Mouse (Mus musculus): ENCODE results near the gene Slc25a18. TPM values are rescaled to one million over a fixed set of nuclear protein-coding genes. Genes with fewer than 3 reads are reported as not detected.

Gene Slc25a18
- polyA plus RNA-seq, 1 experiment from 2014 or later, result 0.28 TPM

- H3K4me1 ChIP-seq (replicated peaks; ENCODE audit: control insufficient read depth, insufficient read depth, low read length), result peaks cover 3% of the 10 kb centered on the region
- no peaks in the 10 kb centered on the region; the same call in 1 of the 2 replicates for H3K27me3 ChIP-seq (ENCODE audit: control insufficient read depth, insufficient read depth, low read depth, low read length)
- no peaks in the 10 kb centered on the region for H3K36me3 ChIP-seq (ENCODE audit: control insufficient read depth, insufficient read depth, low read length)
- 60% methylated on average over 4 of the region's 4 CpGs for WGBS
- H3K9ac ChIP-seq (ENCODE audit: low read length), result no peak overlapping the region
- H3K9me3 ChIP-seq (ENCODE audit: control insufficient read depth, low read length), result no peaks in the 10 kb centered on the region
- no peak overlapping the region for H3K4me3 ChIP-seq (ENCODE audit: low read length)
- no peak overlapping the region for H3K4me2 ChIP-seq (ENCODE audit: low read depth, low read length)
- ATAC-seq (ENCODE audit: low read depth), result no peak
- H3K27ac ChIP-seq (ENCODE audit: low read length), result no peak overlapping the region
These were observed 58.7 kb downstream of the Slc25a18 start for GRCm38 (mm10) chr6:120832097-120832496.

DNA sequence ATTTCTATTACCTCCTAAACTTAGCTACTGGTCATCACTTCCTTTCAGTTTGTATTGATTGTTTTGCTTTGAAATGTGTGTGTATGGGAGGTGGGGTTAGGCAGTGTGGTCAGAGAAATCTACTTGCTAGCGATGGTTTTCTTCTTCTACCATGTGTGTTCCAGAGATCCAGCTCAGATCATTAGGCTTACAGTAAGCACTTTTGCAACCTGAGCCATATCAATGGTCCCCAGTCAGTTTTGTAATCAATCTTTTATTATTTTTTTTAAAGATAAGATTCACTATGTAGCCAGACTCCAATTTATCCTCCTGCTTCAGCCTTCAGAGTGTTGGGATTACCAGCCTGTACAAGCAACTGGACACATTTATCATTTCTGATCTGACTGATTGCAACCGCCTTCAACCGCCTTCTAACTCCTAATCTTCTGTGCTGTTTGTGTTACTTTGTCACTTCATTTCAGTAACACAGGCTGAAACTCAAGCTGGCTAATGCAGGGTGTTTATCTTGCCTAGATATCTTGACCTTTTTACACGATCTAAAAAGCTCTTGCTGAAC lies 61.5 kb downstream of the Slc25a18 start:
- Histone ChIP-seq H3K27me3 (ENCODE audit: control insufficient read depth, insufficient read depth, low read depth, low read length) (no peaks in the 10 kb centered on the region), H3K9me3 (ENCODE audit: control insufficient read depth, low read length) (no peaks in the 10 kb centered on the region), H3K27ac (ENCODE audit: low read length) (no peak overlapping the region), H3K4me2 (ENCODE audit: low read depth, low read length) (no peak overlapping the region), H3K36me3 (ENCODE audit: control insufficient read depth, insufficient read depth, low read length) (no peaks in the 10 kb centered on the region), H3K4me1 (replicated peaks; ENCODE audit: control insufficient read depth, insufficient read depth, low read length) (peaks cover 5% of the 10 kb centered on the region), H3K9ac (ENCODE audit: low read length) (no peak overlapping the region), H3K4me3 (ENCODE audit: low read length) (no peak overlapping the region)
- no peak for ATAC-seq (ENCODE audit: low read depth)
- 55% methylated on average over 4 of the region's 4 CpGs for WGBS

- Histone ChIP-seq H3K36me3 (ENCODE audit: control insufficient read depth, insufficient read depth, low read length) (no peaks in the 10 kb centered on the region), H3K9ac (ENCODE audit: low read length) (peak within 1 kb of the TSS; percentile 87), H3K4me3 (ENCODE audit: low read length) (peak within 1 kb of the TSS; percentile 68), H3K4me2 (ENCODE audit: low read depth, low read length) (peak within 1 kb of the TSS; percentile 67), H3K9me3 (ENCODE audit: control insufficient read depth, low read length) (no peaks in the 10 kb centered on the region), H3K27ac (ENCODE audit: low read length) (peak within 1 kb of the TSS; percentile 88), H3K4me1 (replicated peaks; ENCODE audit: control insufficient read depth, insufficient read depth, low read length) (peaks cover 5% of the 10 kb centered on the region), H3K27me3 (ENCODE audit: control insufficient read depth, insufficient read depth, low read depth, low read length) (no peaks in the 10 kb centered on the region)
- 3% methylated on average over 40 of the region's 40 CpGs for WGBS
- ATAC-seq (ENCODE audit: low read depth), result peak; percentile 97
These were observed 62.3 kb downstream of the Slc25a18 start, which contains the start of gene Bcl2l13 for GRCm38 (mm10) chr6:120835474-120836374. Gene Bcl2l13 (plus strand): TSS chr6:120836212.

DNA sequence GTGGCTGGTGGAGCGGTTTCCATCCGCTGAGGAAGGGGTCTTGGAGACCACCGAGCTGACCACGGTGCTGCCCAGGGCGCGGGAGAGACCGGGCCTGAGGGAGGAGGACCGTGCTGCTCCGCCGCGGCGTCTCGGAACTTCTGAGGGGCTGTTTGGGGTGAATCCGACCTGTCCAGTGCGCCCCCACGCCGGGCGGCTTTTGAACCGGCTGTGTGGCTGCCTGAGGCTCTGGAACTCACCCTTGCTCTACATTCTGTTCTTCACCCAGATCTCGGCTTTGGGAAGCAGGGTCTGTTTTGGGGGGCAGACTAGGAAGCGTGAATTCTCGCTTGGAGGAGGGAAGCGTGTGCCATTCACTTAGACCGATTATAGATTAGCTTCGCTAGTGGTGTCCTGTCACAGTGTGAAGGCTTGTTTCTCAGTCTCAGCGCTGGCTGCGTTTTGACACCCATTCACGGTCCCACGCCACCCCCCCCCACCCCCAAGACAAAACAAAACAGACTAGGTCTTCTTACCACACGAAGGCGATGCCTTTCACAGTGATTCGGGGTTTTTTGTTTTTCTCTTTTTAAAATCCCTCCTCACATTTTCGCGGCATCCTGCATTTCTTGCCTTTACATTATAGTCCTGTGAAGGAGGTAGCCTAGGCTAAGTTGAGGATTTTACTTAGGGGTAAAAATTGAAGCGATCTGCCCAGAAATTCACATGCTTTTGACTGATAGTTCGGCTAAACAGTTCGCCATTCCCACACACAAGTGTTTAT lies 63.2 kb downstream of the Slc25a18 start:
- Histone ChIP-seq H3K4me2 (ENCODE audit: low read depth, low read length) (peak overlapping the region; percentile 67), H3K4me1 (replicated peaks; ENCODE audit: control insufficient read depth, insufficient read depth, low read length) (peaks cover 5% of the 10 kb centered on the region), H3K27me3 (ENCODE audit: control insufficient read depth, insufficient read depth, low read depth, low read length) (no peaks in the 10 kb centered on the region), H3K4me3 (ENCODE audit: low read length) (peak overlapping the region; percentile 68), H3K9me3 (ENCODE audit: control insufficient read depth, low read length) (no peaks in the 10 kb centered on the region), H3K36me3 (ENCODE audit: control insufficient read depth, insufficient read depth, low read length) (no peaks in the 10 kb centered on the region), H3K9ac (ENCODE audit: low read length) (peak overlapping the region; percentile 87), H3K27ac (ENCODE audit: low read length) (peak overlapping the region; percentile 88)
- WGBS, result 1% methylated on average over 37 of the region's 37 CpGs
- ATAC-seq (ENCODE audit: low read depth), result peak; percentile 75

- WGBS, result 59% methylated on average over 1 of the region's 1 CpGs
These were observed 63.8 kb downstream of the Slc25a18 start for GRCm38 (mm10) chr6:120837152-120837530.

DNA sequence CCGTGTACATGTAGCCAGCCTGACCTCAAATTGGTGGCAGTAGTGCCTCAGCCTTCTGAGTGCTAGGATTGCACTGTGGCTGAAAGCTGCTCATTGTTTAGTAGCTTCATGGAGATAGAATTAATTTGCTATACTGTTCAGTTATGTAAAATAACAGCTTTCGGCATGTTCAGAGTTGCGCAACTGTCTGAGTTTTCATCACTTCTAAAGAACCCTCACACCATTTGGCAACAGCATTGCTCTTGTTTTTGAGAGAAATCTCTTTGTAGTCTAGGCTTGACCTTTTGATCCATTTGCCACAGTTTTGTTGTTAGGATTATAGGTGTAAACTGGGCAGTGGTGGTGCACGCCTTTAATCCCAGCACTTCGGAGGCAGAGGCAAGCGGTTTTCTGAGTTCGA lies 66.9 kb downstream of the Slc25a18 start:
- Histone ChIP-seq H3K9ac (ENCODE audit: low read length) (no peak overlapping the region), H3K4me1 (replicated peaks; ENCODE audit: control insufficient read depth, insufficient read depth, low read length) (peaks cover 5% of the 10 kb centered on the region), H3K9me3 (ENCODE audit: control insufficient read depth, low read length) (no peaks in the 10 kb centered on the region), H3K27me3 (ENCODE audit: control insufficient read depth, insufficient read depth, low read depth, low read length) (no peaks in the 10 kb centered on the region), H3K36me3 (ENCODE audit: control insufficient read depth, insufficient read depth, low read length) (no peaks in the 10 kb centered on the region), H3K4me2 (ENCODE audit: low read depth, low read length) (no peak overlapping the region), H3K27ac (ENCODE audit: low read length) (no peak overlapping the region), H3K4me3 (ENCODE audit: low read length) (no peak overlapping the region)
- WGBS, result 91% methylated on average over 7 of the region's 7 CpGs
- no peak for ATAC-seq (ENCODE audit: low read depth)

More at GRCm38 (mm10) chr6:120837152-120837530, 63.8 kb downstream of the Slc25a18 start:
- Histone ChIP-seq H3K4me2 (ENCODE audit: low read depth, low read length) (peak overlapping the region; percentile 67), H3K4me3 (ENCODE audit: low read length) (peak overlapping the region; percentile 68), H3K27me3 (ENCODE audit: control insufficient read depth, insufficient read depth, low read depth, low read length) (no peaks in the 10 kb centered on the region), H3K9ac (ENCODE audit: low read length) (peak overlapping the region; percentile 87; the same call in 1 of the 2 replicates), H3K4me1 (replicated peaks; ENCODE audit: control insufficient read depth, insufficient read depth, low read length) (peaks cover 5% of the 10 kb centered on the region), H3K9me3 (ENCODE audit: control insufficient read depth, low read length) (no peaks in the 10 kb centered on the region), H3K27ac (ENCODE audit: low read length) (no peak overlapping the region), H3K36me3 (ENCODE audit: control insufficient read depth, insufficient read depth, low read length) (no peaks in the 10 kb centered on the region)
- no peak for ATAC-seq (ENCODE audit: low read depth)

DNA sequence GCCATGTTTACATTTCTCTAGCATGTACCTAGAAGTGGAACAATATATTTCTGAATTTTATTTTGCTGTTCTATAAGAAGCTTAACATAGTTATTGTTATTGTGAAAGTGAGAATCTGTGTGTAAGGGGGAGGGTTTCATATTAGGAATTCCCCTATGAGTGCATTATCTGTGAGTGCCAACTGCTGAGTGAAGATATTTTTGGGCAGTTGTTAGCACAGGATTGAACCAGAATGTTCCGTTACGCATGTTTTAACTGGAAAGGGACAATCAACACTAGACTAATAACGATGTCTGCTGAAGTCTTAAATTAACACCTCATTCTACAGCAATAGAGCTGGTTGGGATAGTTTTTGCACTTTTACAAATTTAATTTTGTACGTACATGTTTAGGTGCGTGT lies 68.4 kb downstream of the Slc25a18 start:
- H3K36me3 ChIP-seq (ENCODE audit: control insufficient read depth, insufficient read depth, low read length), result no peaks in the 10 kb centered on the region
- H3K9me3 ChIP-seq (ENCODE audit: control insufficient read depth, low read length), result no peaks in the 10 kb centered on the region
- H3K27me3 ChIP-seq (ENCODE audit: control insufficient read depth, insufficient read depth, low read depth, low read length), result no peaks in the 10 kb centered on the region
- no peak overlapping the region for H3K4me2 ChIP-seq (ENCODE audit: low read depth, low read length)
- no peak overlapping the region for H3K27ac ChIP-seq (ENCODE audit: low read length)
- no peak overlapping the region for H3K9ac ChIP-seq (ENCODE audit: low read length)
- no peak overlapping the region for H3K4me3 ChIP-seq (ENCODE audit: low read length)
- ATAC-seq (ENCODE audit: low read depth), result no peak
- peaks cover 5% of the 10 kb centered on the region for H3K4me1 ChIP-seq (replicated peaks; ENCODE audit: control insufficient read depth, insufficient read depth, low read length)
- 93% methylated on average over 5 of the region's 5 CpGs for WGBS

Data from lung, embryonic 16.5 days (tissue).